Mouse (Mus musculus) kidney, adult 2 months (tissue): ENCODE measurements around the gene Fcgr3.

Experiments used
- CTCF ChIP-seq: fragments of 200-500 bp; conservative IDR thresholded peaks from 2 replicates; pipeline ENCODE4 v1.5.1; 2011; ENCODE audit warnings: low read depth, mild to moderate bottlenecking, control low read depth, low read length, moderate library complexity, mixed read lengths; ENCODE audit not compliant: insufficient read depth, insufficient read length
- POLR2A ChIP-seq: fragments of 200-500 bp; IDR thresholded peaks from one replicate; pipeline ENCODE4 v1.6.1; 2011; ENCODE audit warnings: low read depth, low read length, control low read depth

GRCm38 (mm10) chr1:171050774-171051173 lies 14.0 kb downstream of the Fcgr3 start:
- no peak for TF ChIP-seq POLR2A
- no peak for TF ChIP-seq CTCF
